8 mouse cellular contexts compared by ENCODE assay signal in genomic region chr6:70713118-70713517, GRCm38 (mm10).
DNase-seq lines count a peak whose midpoint lies in the region; ATAC-seq and TF ChIP-seq lines count a peak whose summit lies in the region.

No protein-coding gene starts in this region.

- H3K27me3 ChIP-seq in forebrain, embryonic 14.5 days (replicated peaks; ENCODE audit: control insufficient read depth, insufficient read depth, low read length): no peaks in the 10 kb centered on the region
- no peaks in the 10 kb centered on the region for H3K27me3 ChIP-seq in forebrain, embryonic 16.5 days (replicated peaks; ENCODE audit: control insufficient read depth, insufficient read depth, low read length)
- no peaks in the 10 kb centered on the region for H3K27me3 ChIP-seq in embryonic facial prominence, embryonic 14.5 days (replicated peaks; ENCODE audit: control insufficient read depth, insufficient read depth, low read length)
- H3K27me3 ChIP-seq in small intestine, adult 2 months (ENCODE audit: control insufficient read depth, insufficient read depth, low read length): no peaks in the 10 kb centered on the region

- TF ChIP-seq POLR2A in small intestine, adult 2 months (IDR thresholded peaks at IDR 0.05; ENCODE audit: low read depth, low read length): no peak

- H3K9me3 ChIP-seq in forebrain, embryonic 14.5 days (replicated peaks; ENCODE audit: control insufficient read depth, low read length): no peaks in the 10 kb centered on the region
- H3K9me3 ChIP-seq in forebrain, embryonic 16.5 days (ENCODE audit: control insufficient read depth, low read length): no peaks in the 10 kb centered on the region
- H3K9me3 ChIP-seq in embryonic facial prominence, embryonic 14.5 days (ENCODE audit: control insufficient read depth, low read length): no peaks in the 10 kb centered on the region

- no peaks in the 10 kb centered on the region for H3K36me3 ChIP-seq in forebrain, embryonic 14.5 days (ENCODE audit: control insufficient read depth, insufficient read depth, low read length)
- H3K36me3 ChIP-seq in forebrain, embryonic 16.5 days (ENCODE audit: control insufficient read depth, insufficient read depth): no peaks in the 10 kb centered on the region
- H3K36me3 ChIP-seq in embryonic facial prominence, embryonic 14.5 days (ENCODE audit: control insufficient read depth, insufficient read depth, low read length): no peaks in the 10 kb centered on the region
- H3K36me3 ChIP-seq in small intestine, adult 2 months (ENCODE audit: control insufficient read depth, insufficient read depth, low read length): no peaks in the 10 kb centered on the region

- DNase-seq in forebrain, embryonic 14.5 days (ENCODE audit: low spot score): peak; percentile 44
- DNase-seq in lung, postnatal 36 days: peak; percentile 27
- DNase-seq in lung, postnatal 25 days (ENCODE audit: low spot score): no peak
- peak; percentile 21 for DNase-seq in embryonic facial prominence, embryonic 14.5 days (ENCODE audit: low spot score)
- no peak for DNase-seq in heart, postnatal 4 days
- no peak for DNase-seq in left cerebral cortex, adult 9 months (ENCODE audit: low spot score in 2 of 2)

- H3K4me2 ChIP-seq in forebrain, embryonic 14.5 days (ENCODE audit: low read length): no peak overlapping the region
- no peak overlapping the region for H3K4me2 ChIP-seq in forebrain, embryonic 16.5 days (ENCODE audit: low read length)
- no peak overlapping the region for H3K4me2 ChIP-seq in embryonic facial prominence, embryonic 14.5 days (ENCODE audit: low read depth, low read length)

- peak; percentile 11; the same call in 1 of the 2 replicates for TF ChIP-seq CTCF in small intestine, adult 2 months (IDR thresholded peaks at IDR 0.05; ENCODE audit: extremely low read depth, insufficient read length, insufficient replicate concordance, low read depth, low read length)

- H3K27ac ChIP-seq in forebrain, embryonic 14.5 days (ENCODE audit: low read depth, low read length): no peak overlapping the region
- no peak overlapping the region for H3K27ac ChIP-seq in forebrain, embryonic 16.5 days (ENCODE audit: low read length)
- no peak overlapping the region for H3K27ac ChIP-seq in embryonic facial prominence, embryonic 14.5 days (replicated peaks; ENCODE audit: low read depth, low read length)
- H3K27ac ChIP-seq in small intestine, adult 2 months (ENCODE audit: insufficient read depth, low read depth, low read length): no peak overlapping the region

- 47% methylated on average over 7 of the region's 7 CpGs for WGBS in forebrain, embryonic 14.5 days
- WGBS in forebrain, embryonic 16.5 days: 48% methylated on average over 7 of the region's 7 CpGs
- WGBS in embryonic facial prominence, embryonic 14.5 days: 42% methylated on average over 7 of the region's 7 CpGs
- 29% methylated on average over 7 of the region's 7 CpGs for WGBS in small intestine, adult 2 months

- H3K4me3 ChIP-seq in forebrain, embryonic 14.5 days (ENCODE audit: low read depth, low read length): no peak overlapping the region
- H3K4me3 ChIP-seq in forebrain, embryonic 16.5 days (replicated peaks; ENCODE audit: low read length): no peak overlapping the region
- H3K4me3 ChIP-seq in embryonic facial prominence, embryonic 14.5 days (ENCODE audit: low read depth, low read length): no peak overlapping the region
- no peak overlapping the region for H3K4me3 ChIP-seq in small intestine, adult 2 months (ENCODE audit: low read depth, low read length)

- peak; percentile 29; the same call in 1 of the 2 replicates for ATAC-seq in forebrain, embryonic 14.5 days
- ATAC-seq in forebrain, embryonic 16.5 days: no peak
- ATAC-seq in embryonic facial prominence, embryonic 14.5 days (ENCODE audit: low read depth): no peak

- H3K4me1 ChIP-seq in forebrain, embryonic 14.5 days (ENCODE audit: control insufficient read depth, insufficient read depth, low read length): no peaks in the 10 kb centered on the region
- no peaks in the 10 kb centered on the region for H3K4me1 ChIP-seq in forebrain, embryonic 16.5 days (replicated peaks; ENCODE audit: control insufficient read depth, insufficient read depth, low read length)
- no peaks in the 10 kb centered on the region for H3K4me1 ChIP-seq in embryonic facial prominence, embryonic 14.5 days (ENCODE audit: control insufficient read depth, insufficient read depth, low read length)
- H3K4me1 ChIP-seq in small intestine, adult 2 months (ENCODE audit: control insufficient read depth, insufficient read depth, insufficient read length, low read length): no peaks in the 10 kb centered on the region

- H3K9ac ChIP-seq in forebrain, embryonic 14.5 days (ENCODE audit: low read length): no peak overlapping the region
- no peak overlapping the region for H3K9ac ChIP-seq in forebrain, embryonic 16.5 days (replicated peaks; ENCODE audit: low read depth, low read length)
- H3K9ac ChIP-seq in embryonic facial prominence, embryonic 14.5 days (ENCODE audit: low read depth, low read length): no peak overlapping the region

Comparison
In these comparisons a context has a peak if more than half of its experiments do, and no peak if none do; other contexts are left out.
1. DNase-seq: peak in forebrain, embryonic 14.5 days (single experiment), lung, postnatal 36 days (single experiment) and embryonic facial prominence, embryonic 14.5 days (single experiment); none in lung, postnatal 25 days (single experiment), heart, postnatal 4 days (single experiment) and left cerebral cortex, adult 9 months (0 of 2).